Mouse (Mus musculus) gastrocnemius, postnatal 36 days (tissue): Measurements from ENCODE around the gene Sult2a5. TPM values are rescaled to one million over a fixed set of nuclear protein-coding genes. Genes with fewer than 3 reads are reported as not detected.

Source experiments
- DNase-seq, 2 experiments: peaks; one replicate each; pipeline ENCODE4 v3.0.0; 2022
- intact Hi-C: fragments of 180-260 bp; cut with DNase I; formaldehyde crosslinking; loops from one replicate; pipeline ENCODE4 v1.15.1; 2025
- long read RNA-seq, 2 experiments: library from polyadenylated mRNA; stranded (forward); transcript quantifications; one replicate each; pipeline ENCODE4 v2.0.0; 2021
- total RNA-seq, 2 experiments: library from RNA; stranded (reverse); gene quantifications; 2 replicates each; pipeline ENCODE4 v1.2.3; 2021

Sult2a5 gene
- not detected for total RNA-seq
- long read RNA-seq, experiment 1, result 0 reads
- long read RNA-seq, experiment 2, result 0 reads

DNA sequence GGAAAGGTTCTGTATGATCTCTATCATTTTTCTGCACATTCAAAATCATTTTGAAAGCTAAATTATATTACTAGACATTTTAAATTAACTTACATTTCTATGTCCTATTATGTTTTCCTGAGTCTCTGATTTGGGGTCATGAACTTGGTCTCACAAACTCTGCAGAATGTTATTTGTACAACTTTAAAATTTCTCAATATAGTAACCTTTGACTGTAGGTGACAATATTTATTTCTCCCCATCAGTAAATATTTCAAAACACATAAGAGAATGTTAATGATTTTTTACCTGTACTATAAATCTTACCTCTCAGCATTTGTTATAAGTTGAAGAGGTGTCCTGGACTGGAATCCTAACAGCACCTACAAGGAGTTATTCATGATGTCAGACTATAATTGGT, at the start of gene Sult2a5:
Sult2a5 (plus strand) TSS at position 301 of the 400 bp plus-strand sequence.
- intact Hi-C loops, result no loop called here

More for the DNA sequence above, at the start of gene Sult2a5:
- no peak for DNase-seq

Other genes starting within 250 kb of the Sult2a5 start
- not detected for gene Cabp5, start 225.8 kb upstream of the Sult2a5 start, total RNA-seq
- not detected for gene Bsph1, start 173.1 kb upstream of the Sult2a5 start, total RNA-seq
- not detected for gene Bsph2, start 52.9 kb upstream of the Sult2a5 start, total RNA-seq
- not detected for gene Sult2a2, start 109.5 kb downstream of the Sult2a5 start, total RNA-seq
- gene Sult2a1, start 213.4 kb downstream of the Sult2a5 start, total RNA-seq, result not detected